In the genomic region with DNA sequence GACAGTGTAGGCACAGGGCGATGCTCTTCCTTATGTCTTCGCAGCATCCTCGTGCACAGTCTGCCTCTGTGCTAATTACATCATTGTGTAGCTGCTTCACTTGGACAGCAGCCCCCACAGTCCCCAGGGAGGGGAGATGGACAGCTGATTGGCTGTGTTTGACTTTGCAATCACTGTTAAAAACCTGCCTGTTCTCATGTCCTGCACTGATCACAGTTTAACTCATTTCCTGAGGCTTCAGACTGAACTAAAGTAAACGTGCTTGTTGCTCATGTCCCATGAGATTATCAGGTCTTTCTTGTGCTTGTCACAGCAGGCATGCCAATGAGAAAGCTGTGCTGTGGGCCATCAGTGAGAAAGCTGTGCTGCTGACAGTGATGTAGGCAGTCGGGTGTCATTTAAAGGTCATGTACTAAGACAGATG, we compare ENCODE assay signal across 12 mouse cellular contexts.
DNase-seq lines count a peak whose midpoint lies in the region; ATAC-seq and TF ChIP-seq lines count a peak whose summit lies in the region.
"Had no signal": no experiment of that assay in that cellular context is flagged by ENCODE, and none has a peak within 500 bp of the region (broad histone marks: within the 10 kb centered on the region; RNA-seq: fewer than 3 reads in every experiment).

No protein-coding gene starts in this region.

- DNase-seq in heart, postnatal 0 days (ENCODE audit: low spot score): no peak
- DNase-seq in heart, adult 11 months: no peak
- no peak for DNase-seq in hindbrain, embryonic 14.5 days (ENCODE audit: low spot score)
- no peak for DNase-seq in thymus, postnatal 4 days
- no peak for DNase-seq in left cerebral cortex, adult 2 months (ENCODE audit: extremely low spot score in 1 of 2, low spot score in 2 of 2)
- DNase-seq: kidney, adult 9 months; liver, embryonic 13.5 days had no signal

- TF ChIP-seq CTCF in heart, postnatal 0 days (IDR thresholded peaks at IDR 0.05; ENCODE audit: low read depth): no peak
- TF ChIP-seq CTCF in left cerebral cortex, adult 2 months (IDR thresholded peaks at IDR 0.05): no peak

- no peaks in the 10 kb centered on the region for H3K9me3 ChIP-seq in heart, postnatal 0 days (replicated peaks; ENCODE audit: control insufficient read depth, low read length)
- no peaks in the 10 kb centered on the region for H3K9me3 ChIP-seq in embryonic facial prominence, embryonic 15.5 days (replicated peaks)
- no peaks in the 10 kb centered on the region for H3K9me3 ChIP-seq in hindbrain, embryonic 14.5 days (ENCODE audit: control insufficient read depth, low read length)
- no peaks in the 10 kb centered on the region for H3K9me3 ChIP-seq in neural tube, embryonic 13.5 days
- H3K9me3 ChIP-seq: embryonic facial prominence, embryonic 13.5 days; liver, embryonic 13.5 days had no signal

- H3K27me3 ChIP-seq in heart, postnatal 0 days (ENCODE audit: control insufficient read depth, insufficient read depth, low read length): no peaks in the 10 kb centered on the region
- no peaks in the 10 kb centered on the region for H3K27me3 ChIP-seq in embryonic facial prominence, embryonic 15.5 days
- H3K27me3 ChIP-seq in hindbrain, embryonic 14.5 days (ENCODE audit: control insufficient read depth, insufficient read depth, low read length): no peaks in the 10 kb centered on the region
- no peaks in the 10 kb centered on the region for H3K27me3 ChIP-seq in neural tube, embryonic 13.5 days
- H3K27me3 ChIP-seq: embryonic facial prominence, embryonic 13.5 days; liver, embryonic 13.5 days; megakaryocyte, embryonic 14.5 days had no signal

- intact Hi-C loops in left cerebral cortex, adult 2 months (cut with DNase I): no loop called here

- WGBS in heart, postnatal 0 days: 28% methylated on average over 5 of the region's 5 CpGs
- 38% methylated on average over 5 of the region's 5 CpGs for WGBS in embryonic facial prominence, embryonic 15.5 days
- 21% methylated on average over 5 of the region's 5 CpGs for WGBS in hindbrain, embryonic 14.5 days
- 30% methylated on average over 5 of the region's 5 CpGs for WGBS in neural tube, embryonic 13.5 days

- H3K4me2 ChIP-seq in heart, postnatal 0 days (ENCODE audit: low read depth, low read length): no peak overlapping the region
- H3K4me2 ChIP-seq in embryonic facial prominence, embryonic 15.5 days (replicated peaks): no peak overlapping the region
- no peak overlapping the region for H3K4me2 ChIP-seq in hindbrain, embryonic 14.5 days (replicated peaks)
- H3K4me2 ChIP-seq in neural tube, embryonic 13.5 days: no peak overlapping the region
- H3K4me2 ChIP-seq: embryonic facial prominence, embryonic 13.5 days; liver, embryonic 13.5 days had no signal

- no peak overlapping the region for H3K27ac ChIP-seq in heart, postnatal 0 days (ENCODE audit: low read depth)
- no peak overlapping the region for H3K27ac ChIP-seq in embryonic facial prominence, embryonic 15.5 days (replicated peaks)
- no peak overlapping the region; the same call in 1 of the 2 replicates for H3K27ac ChIP-seq in hindbrain, embryonic 14.5 days
- no peak overlapping the region for H3K27ac ChIP-seq in neural tube, embryonic 13.5 days (replicated peaks)
- no peak overlapping the region for H3K27ac ChIP-seq in left cerebral cortex, adult 2 months
- H3K27ac ChIP-seq: embryonic facial prominence, embryonic 13.5 days; liver, embryonic 13.5 days had no signal

- H3K36me3 ChIP-seq in heart, postnatal 0 days (replicated peaks; ENCODE audit: control insufficient read depth, insufficient read depth, low read length): no peaks in the 10 kb centered on the region
- no peaks in the 10 kb centered on the region for H3K36me3 ChIP-seq in embryonic facial prominence, embryonic 15.5 days
- no peaks in the 10 kb centered on the region for H3K36me3 ChIP-seq in hindbrain, embryonic 14.5 days (replicated peaks; ENCODE audit: control insufficient read depth, insufficient read depth)
- H3K36me3 ChIP-seq in neural tube, embryonic 13.5 days: no peaks in the 10 kb centered on the region
- H3K36me3 ChIP-seq: embryonic facial prominence, embryonic 13.5 days; liver, embryonic 13.5 days had no signal

- no peaks in the 10 kb centered on the region for H3K4me1 ChIP-seq in heart, postnatal 0 days (ENCODE audit: control insufficient read depth, insufficient read depth)
- no peaks in the 10 kb centered on the region; the same call in 1 of the 2 replicates for H3K4me1 ChIP-seq in embryonic facial prominence, embryonic 15.5 days
- H3K4me1 ChIP-seq in hindbrain, embryonic 14.5 days (replicated peaks; ENCODE audit: control insufficient read depth, insufficient read depth, low read length): peaks cover 21% of the 10 kb centered on the region
- H3K4me1 ChIP-seq in neural tube, embryonic 13.5 days (replicated peaks): peaks cover 15% of the 10 kb centered on the region
- H3K4me1 ChIP-seq: liver, embryonic 13.5 days; megakaryocyte, embryonic 14.5 days had no signal

- no peak overlapping the region for H3K9ac ChIP-seq in heart, postnatal 0 days (replicated peaks; ENCODE audit: low read depth, low read length)
- H3K9ac ChIP-seq in embryonic facial prominence, embryonic 15.5 days: no peak overlapping the region
- H3K9ac ChIP-seq in hindbrain, embryonic 14.5 days: no peak overlapping the region; the same call in 1 of the 2 replicates
- no peak overlapping the region for H3K9ac ChIP-seq in neural tube, embryonic 13.5 days
- H3K9ac ChIP-seq: embryonic facial prominence, embryonic 13.5 days; liver, embryonic 13.5 days had no signal

- H3K4me3 ChIP-seq in heart, postnatal 0 days (ENCODE audit: low read depth, low read length): no peak overlapping the region
- no peak overlapping the region for H3K4me3 ChIP-seq in embryonic facial prominence, embryonic 15.5 days (replicated peaks)
- no peak overlapping the region for H3K4me3 ChIP-seq in hindbrain, embryonic 14.5 days (replicated peaks; ENCODE audit: low read length)
- no peak overlapping the region for H3K4me3 ChIP-seq in neural tube, embryonic 13.5 days
- no peak overlapping the region for H3K4me3 ChIP-seq in left cerebral cortex, adult 2 months
- H3K4me3 ChIP-seq: embryonic facial prominence, embryonic 13.5 days; liver, embryonic 13.5 days; megakaryocyte, embryonic 14.5 days had no signal

- no peak for TF ChIP-seq EP300 in heart, postnatal 0 days (IDR thresholded peaks at IDR 0.05; ENCODE audit: low read depth)

- peak; percentile 30; the same call in 1 of the 2 replicates for ATAC-seq in heart, postnatal 0 days (ENCODE audit: insufficient read depth, low read depth)
- ATAC-seq in embryonic facial prominence, embryonic 15.5 days (ENCODE audit: insufficient number of reproducible peaks, low FRiP score, low TSS enrichment, low read depth): 0 out of 2 replicates have a peak, but pooled peaks have one; percentile 4
- ATAC-seq in hindbrain, embryonic 14.5 days (ENCODE audit: low FRiP score): peak; percentile 73; the same call in 1 of the 2 replicates
- ATAC-seq in neural tube, embryonic 13.5 days (ENCODE audit: low read depth): peak; percentile 47
- no peak for ATAC-seq in cerebellum, adult (ENCODE audit: insufficient number of reproducible peaks, low FRiP score, low TSS enrichment)
